Comparison of ENCODE assay signal across 19 mouse cellular contexts in the genomic region with DNA sequence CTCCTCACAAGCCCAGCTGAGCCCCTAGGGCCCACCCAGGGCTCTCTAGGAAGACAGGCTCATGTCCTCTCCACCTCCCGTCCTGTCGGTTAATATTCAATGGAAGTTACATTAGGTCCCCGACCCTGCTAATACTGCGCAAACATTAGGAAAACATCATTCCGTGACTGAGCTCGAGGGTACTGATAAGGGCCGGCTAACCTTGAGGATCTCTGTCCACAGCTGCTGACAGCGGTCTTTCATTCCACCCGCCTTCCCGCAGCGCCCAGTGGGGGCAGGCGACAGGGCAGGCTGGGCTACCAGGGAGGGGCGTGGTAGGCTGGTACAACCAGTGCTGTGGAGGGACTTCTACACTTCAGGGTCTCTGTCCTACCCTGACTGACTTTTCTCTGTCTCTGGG. TPM values are rescaled to one million over a fixed set of nuclear protein-coding genes. Genes with fewer than 3 reads are reported as not detected.
DNase-seq lines count a peak whose midpoint lies in the region; ATAC-seq and TF ChIP-seq lines count a peak whose summit lies in the region.
"Had no signal": no experiment of that assay in that cellular context is flagged by ENCODE, and none has a peak within 500 bp of the region (broad histone marks: within the 10 kb centered on the region; RNA-seq: fewer than 3 reads in every experiment).

No protein-coding gene starts in this region.

- H3K27ac ChIP-seq in kidney, embryonic 15.5 days, result peak overlapping the region; percentile 60
- H3K27ac ChIP-seq in intestine, postnatal 0 days (ENCODE audit: low read depth, low read length), result peak overlapping the region; percentile 21; the same call in 1 of the 2 replicates
- peak overlapping the region; percentile 82 for H3K27ac ChIP-seq in liver, embryonic 16.5 days (ENCODE audit: low read length)
- H3K27ac ChIP-seq: embryonic facial prominence, embryonic 12.5 days; heart, embryonic 15.5 days; limb, embryonic 10.5 days; lung, embryonic 15.5 days; midbrain, embryonic 13.5 days had no signal

- H3K4me1 ChIP-seq in kidney, embryonic 15.5 days, result peaks cover 15% of the 10 kb centered on the region
- no peaks in the 10 kb centered on the region; the same call in 1 of the 2 replicates for H3K4me1 ChIP-seq in intestine, postnatal 0 days (replicated peaks; ENCODE audit: control insufficient read depth, insufficient read depth, low read length)
- H3K4me1 ChIP-seq in liver, embryonic 16.5 days (ENCODE audit: control insufficient read depth, low read depth, low read length), result peaks cover 24% of the 10 kb centered on the region
- H3K4me1 ChIP-seq in lung, adult 2 months (ENCODE audit: control insufficient read depth, insufficient read depth, low read length), result no peaks in the 10 kb centered on the region
- H3K4me1 ChIP-seq: embryonic facial prominence, embryonic 12.5 days; heart, embryonic 15.5 days; limb, embryonic 10.5 days; lung, embryonic 15.5 days; midbrain, embryonic 13.5 days had no signal

- DNase-seq in kidney, postnatal 36 days, result no peak
- DNase-seq in adrenal gland, postnatal 36 days, result peak; percentile 39 to 72
- DNase-seq in lung, adult 2 months, result no peak
- DNase-seq in Muller cell, postnatal 12 days (ENCODE audit: inconsistent ontology term), result no peak
- DNase-seq: cerebellum, adult 8-10 months; heart, adult 18-20 months; thymus, adult 2 months had no signal

- no peaks in the 10 kb centered on the region for H3K9me3 ChIP-seq in kidney, embryonic 15.5 days (replicated peaks)
- no peaks in the 10 kb centered on the region for H3K9me3 ChIP-seq in intestine, postnatal 0 days (ENCODE audit: control insufficient read depth)
- H3K9me3 ChIP-seq in liver, embryonic 16.5 days (replicated peaks; ENCODE audit: control insufficient read depth, low read length), result no peaks in the 10 kb centered on the region
- H3K9me3 ChIP-seq: embryonic facial prominence, embryonic 12.5 days; heart, embryonic 15.5 days; limb, embryonic 10.5 days; lung, embryonic 15.5 days; midbrain, embryonic 13.5 days had no signal

- H3K4me3 ChIP-seq in kidney, embryonic 15.5 days (replicated peaks), result no peak overlapping the region
- H3K4me3 ChIP-seq in intestine, postnatal 0 days (ENCODE audit: low read depth, low read length), result no peak overlapping the region
- no peak overlapping the region for H3K4me3 ChIP-seq in liver, embryonic 16.5 days (ENCODE audit: low read depth, low read length)
- no peak overlapping the region for H3K4me3 ChIP-seq in lung, adult 2 months (replicated peaks; ENCODE audit: extremely low read depth, low read depth, low read length)
- H3K4me3 ChIP-seq: embryonic facial prominence, embryonic 12.5 days; heart, embryonic 15.5 days; limb, embryonic 10.5 days; lung, embryonic 15.5 days; midbrain, embryonic 13.5 days had no signal

- no peaks in the 10 kb centered on the region for H3K36me3 ChIP-seq in kidney, embryonic 15.5 days
- H3K36me3 ChIP-seq in intestine, postnatal 0 days (ENCODE audit: control insufficient read depth, insufficient read depth), result peaks cover 33% of the 10 kb centered on the region; the same call in 1 of the 2 replicates
- no peaks in the 10 kb centered on the region for H3K36me3 ChIP-seq in liver, embryonic 16.5 days (ENCODE audit: control insufficient read depth, insufficient read depth)
- H3K36me3 ChIP-seq: embryonic facial prominence, embryonic 12.5 days; heart, embryonic 15.5 days; limb, embryonic 10.5 days; lung, embryonic 15.5 days; midbrain, embryonic 13.5 days had no signal

- H3K27me3 ChIP-seq in kidney, embryonic 15.5 days, result no peaks in the 10 kb centered on the region
- no peaks in the 10 kb centered on the region for H3K27me3 ChIP-seq in intestine, postnatal 0 days (replicated peaks; ENCODE audit: control insufficient read depth, insufficient read depth, low read length)
- H3K27me3 ChIP-seq in liver, embryonic 16.5 days (ENCODE audit: control insufficient read depth, insufficient read depth, low read depth, low read length), result no peaks in the 10 kb centered on the region
- H3K27me3 ChIP-seq: embryonic facial prominence, embryonic 12.5 days; lung, embryonic 15.5 days; midbrain, embryonic 13.5 days had no signal

- ATAC-seq in kidney, embryonic 15.5 days (replicated peaks; ENCODE audit: low FRiP score), result peak; percentile 28; the same call in 1 of the 2 replicates
- ATAC-seq in intestine, postnatal 0 days, result peak; percentile 7; the same call in 1 of the 2 replicates
- peak; percentile 82 for ATAC-seq in liver, embryonic 16.5 days (ENCODE audit: low read depth)
- ATAC-seq: forebrain, embryonic 16.5 days; midbrain, embryonic 13.5 days had no signal

- no peak overlapping the region for H3K9ac ChIP-seq in kidney, embryonic 15.5 days
- no peak overlapping the region for H3K9ac ChIP-seq in intestine, postnatal 0 days (ENCODE audit: low read depth, low read length)
- 0 out of 2 replicates have a peak overlapping the region, but pooled peaks have one; percentile 37 for H3K9ac ChIP-seq in liver, embryonic 16.5 days (ENCODE audit: low read depth, low read length)
- H3K9ac ChIP-seq: embryonic facial prominence, embryonic 12.5 days; heart, embryonic 15.5 days; lung, embryonic 15.5 days; midbrain, embryonic 13.5 days had no signal

- WGBS in kidney, embryonic 15.5 days, result 56% methylated on average over 13 of the region's 13 CpGs
- 34% methylated on average over 13 of the region's 13 CpGs for WGBS in intestine, postnatal 0 days
- WGBS in liver, embryonic 16.5 days (ENCODE audit: insufficient replicate concordance), result 61% methylated on average over 13 of the region's 13 CpGs
- WGBS in lung, adult 2 months, result 36% methylated on average over 13 of the region's 13 CpGs

- TF ChIP-seq POLR2A in lung, adult 2 months (IDR thresholded peaks at IDR 0.05; ENCODE audit: borderline replicate concordance, extremely low read depth, low read depth, low read length), result no peak

- H3K4me2 ChIP-seq in kidney, embryonic 15.5 days, result no peak overlapping the region
- no peak overlapping the region for H3K4me2 ChIP-seq in intestine, postnatal 0 days (replicated peaks; ENCODE audit: low read depth)
- H3K4me2 ChIP-seq in liver, embryonic 16.5 days (ENCODE audit: low read depth, low read length), result no peak overlapping the region
- H3K4me2 ChIP-seq: embryonic facial prominence, embryonic 12.5 days; heart, embryonic 15.5 days; lung, embryonic 15.5 days; midbrain, embryonic 13.5 days had no signal

- peak; percentile 18; the same call in 1 of the 2 replicates for TF ChIP-seq CTCF in intestine, postnatal 0 days (IDR thresholded peaks at IDR 0.05; ENCODE audit: low read depth)
- no peak for TF ChIP-seq CTCF in lung, adult 2 months (IDR thresholded peaks at IDR 0.05; ENCODE audit: insufficient read depth, low read length)

RNA-seq across cellular contexts. Expression of gene Ttpal, which starts 46.7 kb away (rescaled TPM):
- polyA plus RNA-seq in kidney, embryonic 15.5 days (2015; fragmentation: Nextera tagmentation; extraction: Ambion mirVana), result 29.2 and 30.6 TPM in 2 replicates
- 10 to 100 TPM; 22.7 to 34.8 TPM for total RNA-seq in adrenal gland, postnatal 36 days (2021)
- 10.4 and 10.9 TPM in 2 replicates for polyA plus RNA-seq in intestine, postnatal 0 days (2015; fragmentation: Nextera tagmentation; extraction: Ambion mirVana)
- polyA plus RNA-seq in liver, embryonic 16.5 days (2015; fragmentation: Nextera tagmentation; extraction: Ambion mirVana), result 9.2 and 10.6 TPM in 2 replicates
- polyA plus RNA-seq in lung, adult 2 months (2012; rRNA removed), result 23.4 and 25.8 TPM in 2 replicates

RNA-seq across cellular contexts. Expression of gene Hnf4a, which starts 48.8 kb away (rescaled TPM):
- polyA plus RNA-seq in kidney, embryonic 15.5 days (2015; fragmentation: Nextera tagmentation; extraction: Ambion mirVana), result 18.6 and 19.4 TPM in 2 replicates
- under 1 TPM in 1 of 2 experiments, not detected in 1; 0.40 TPM for total RNA-seq in adrenal gland, postnatal 36 days (2021)
- 50.8 and 53.0 TPM in 2 replicates for polyA plus RNA-seq in intestine, postnatal 0 days (2015; fragmentation: Nextera tagmentation; extraction: Ambion mirVana)
- polyA plus RNA-seq in liver, embryonic 16.5 days (2015; fragmentation: Nextera tagmentation; extraction: Ambion mirVana), result 18.8 and 21.1 TPM in 2 replicates
- 0.67 and 2.3 TPM in 2 replicates for polyA plus RNA-seq in lung, adult 2 months (2012; rRNA removed)
- total RNA-seq: heart, adult 18-20 months; layer of hippocampus, adult 18-20 months; left cerebral cortex, adult 18-20 months had no signal
- polyA plus RNA-seq: embryonic facial prominence, embryonic 12.5 days; heart, embryonic 15.5 days; limb, embryonic 10.5 days; midbrain, embryonic 13.5 days; neural tube, embryonic 14.5 days had no signal

Comparison
In these comparisons a context has a peak if more than half of its experiments do, and no peak if none do; other contexts are left out.
1. ATAC-seq: peak in every context shown above with its lines; median percentile 82 in liver, embryonic 16.5 days; 28 in kidney, embryonic 15.5 days; 7 in intestine, postnatal 0 days.
2. H3K27ac ChIP-seq: peak in every context shown above with its lines; median percentile 82 in liver, embryonic 16.5 days; 60 in kidney, embryonic 15.5 days; 21 in intestine, postnatal 0 days.
3. DNase-seq: peak in adrenal gland, postnatal 36 days (2 of 2); none in kidney, postnatal 36 days (0 of 2), lung, adult 2 months (single experiment) and Muller cell, postnatal 12 days (single experiment).